Mouse (Mus musculus) cerebellum, postnatal 14 days (tissue): Measurements from ENCODE around the gene Tmem207.
"Not testable (repeated sequence)": the region's sequence is repeated elsewhere in the genome, so short reads cannot be mapped to it uniquely, and the experiment has no call there.

Experiments
- DNase-seq, 2 experiments: peaks; one replicate each; pipeline ENCODE4 v3.0.0; 2021; ENCODE audit warnings: mixed read lengths in 2 of 2

The Tmem207 gene

DNA sequence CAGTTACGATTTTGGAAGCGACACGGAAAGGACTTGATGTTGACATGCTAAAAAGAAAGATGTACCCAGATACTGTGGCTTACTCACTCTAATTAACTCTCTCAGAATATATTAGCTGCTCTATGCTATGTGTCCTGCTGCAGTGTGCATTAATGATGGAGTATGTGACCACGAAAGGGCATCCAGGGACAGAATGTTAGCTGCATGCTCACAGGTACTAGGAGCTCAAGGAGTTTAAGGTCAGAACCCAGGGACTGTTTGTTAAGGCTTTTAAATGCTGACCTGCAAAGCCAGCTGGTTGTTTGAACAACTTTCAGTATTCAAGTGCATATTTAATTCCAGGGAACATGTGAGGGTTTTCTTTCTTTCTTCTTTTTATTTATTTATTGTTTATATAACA, at the start of gene Tmem207:
Gene Tmem207 (minus strand): TSS at position 101 of the 400 bp plus-strand sequence.
- no peak for DNase-seq

DNA sequence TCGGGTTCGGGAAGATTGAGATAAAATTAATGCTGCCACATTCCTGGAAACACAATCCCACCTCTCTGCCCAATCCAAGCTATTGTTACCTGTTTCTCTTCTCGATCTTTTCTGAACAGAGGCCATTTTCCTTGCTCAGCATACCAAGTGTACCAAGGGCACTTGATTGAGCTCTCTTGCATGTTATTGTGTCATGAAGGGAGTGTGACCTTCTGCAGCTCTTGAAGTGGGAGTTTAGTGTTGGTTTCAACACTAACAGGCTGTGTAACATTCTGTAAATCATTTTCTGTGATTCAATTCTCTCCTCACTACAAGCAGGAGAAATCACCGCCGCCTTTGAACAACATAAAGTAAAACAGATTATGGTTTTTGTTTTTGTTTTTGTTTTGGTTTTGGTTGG, 47.6 kb upstream of the Tmem207 start:
- no peak for DNase-seq

DNA sequence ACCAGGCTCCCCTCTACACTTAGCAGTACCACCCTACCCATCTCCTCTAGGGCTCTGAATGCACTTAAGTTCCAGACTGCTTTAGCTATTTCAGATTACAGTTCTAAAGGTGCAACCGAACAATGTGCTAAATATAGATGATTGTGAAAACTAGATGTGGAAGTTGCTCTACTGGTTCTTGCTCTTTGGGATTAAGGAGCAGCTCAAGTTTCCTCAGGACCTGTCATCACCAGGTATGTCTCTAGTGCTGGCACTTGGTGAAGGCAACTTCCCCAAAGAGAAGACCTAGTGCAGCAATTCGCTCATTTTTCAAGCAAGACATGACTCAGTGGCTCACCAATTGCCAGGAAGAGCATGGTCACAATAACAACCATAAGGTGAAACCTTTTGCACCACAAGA, 45.3 kb upstream of the Tmem207 start:
- DNase-seq = no peak

DNA sequence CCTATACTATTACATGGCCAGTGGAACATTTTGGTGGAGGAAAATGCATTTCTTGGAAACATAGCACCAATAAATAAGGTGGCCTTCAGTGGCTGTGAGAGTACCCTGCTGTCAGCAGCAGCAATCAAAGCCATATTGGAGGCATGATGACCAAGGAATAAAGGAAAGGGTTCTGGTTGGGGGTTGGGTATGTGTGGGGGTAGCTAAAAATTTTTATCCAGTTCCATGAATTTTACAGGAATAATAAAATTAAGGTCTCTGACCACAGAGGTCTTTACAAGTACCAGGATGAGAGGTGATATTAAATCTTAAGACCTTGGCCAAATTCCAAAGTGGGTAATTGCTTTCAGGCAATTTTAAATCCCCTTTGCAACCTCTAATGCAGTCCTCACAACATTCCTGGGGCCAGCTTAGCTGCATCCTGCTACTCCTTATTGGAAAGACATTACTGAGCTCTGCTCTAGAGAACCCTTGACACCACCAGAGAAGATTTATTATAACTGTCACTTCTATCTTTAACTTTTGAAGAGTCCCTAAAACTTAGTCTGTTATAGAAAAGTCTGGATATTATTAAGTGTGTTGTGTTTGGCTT, 42.9 kb upstream of the Tmem207 start:
- DNase-seq = no peak

DNA sequence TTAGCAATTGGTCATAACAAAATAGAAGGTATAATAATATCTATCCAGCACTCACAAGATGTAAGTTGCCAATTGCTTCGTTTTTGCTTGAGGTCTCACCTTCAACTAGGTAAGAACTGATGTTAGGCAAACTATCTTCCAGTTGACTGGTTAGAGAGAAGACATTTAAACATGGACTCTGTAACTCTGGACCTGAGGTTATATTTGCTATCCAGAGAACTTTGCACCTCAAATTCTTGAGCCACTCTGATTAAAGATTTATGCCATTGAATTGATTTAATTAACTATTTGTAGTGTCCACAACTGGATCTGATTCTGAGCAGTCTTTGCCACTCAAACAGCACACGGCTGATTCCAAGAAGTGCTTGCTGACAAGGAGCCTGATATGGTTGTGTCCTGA, 36.2 kb upstream of the Tmem207 start:
- DNase-seq = no peak

DNA sequence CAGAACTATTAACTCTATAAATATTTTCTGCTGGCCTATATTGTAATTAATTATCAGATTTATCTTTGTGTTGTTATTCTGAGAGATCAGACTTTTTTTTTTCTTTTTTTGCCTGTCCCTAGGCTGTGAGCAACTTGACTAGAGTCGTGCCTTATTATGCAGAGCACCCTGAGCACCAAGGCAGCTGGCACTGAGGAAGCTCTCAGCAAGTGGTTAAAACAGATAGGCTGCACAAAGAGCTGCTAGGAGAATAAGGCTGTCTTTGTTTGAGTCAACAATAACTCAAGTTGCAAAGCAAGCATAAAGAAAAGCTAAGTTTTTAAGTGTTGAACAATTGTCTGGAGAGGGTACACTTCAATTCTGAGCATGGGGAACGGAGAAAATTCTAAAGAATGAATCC, 35.2 kb upstream of the Tmem207 start:
- DNase-seq = no peak

DNA sequence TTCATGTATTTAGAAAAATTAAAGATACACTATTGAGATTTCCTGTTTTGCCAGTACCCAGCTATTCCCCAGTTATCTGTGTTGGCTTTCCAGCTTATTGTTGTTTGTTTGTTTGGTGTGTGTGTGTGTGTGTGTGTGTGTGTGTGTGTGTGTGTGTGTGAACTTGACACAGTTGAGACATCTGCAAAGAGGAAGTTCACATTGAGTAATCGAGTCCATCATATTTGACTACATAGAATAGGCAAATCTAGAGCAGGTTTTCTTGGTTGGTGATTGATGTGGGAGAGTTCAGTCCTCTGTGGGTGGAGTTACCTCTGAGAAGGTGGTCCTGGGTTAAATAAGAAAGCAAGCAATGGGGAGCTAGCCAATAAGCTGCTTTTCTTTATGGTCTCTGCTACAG, 32.2 kb upstream of the Tmem207 start:
- no peak for DNase-seq

DNA sequence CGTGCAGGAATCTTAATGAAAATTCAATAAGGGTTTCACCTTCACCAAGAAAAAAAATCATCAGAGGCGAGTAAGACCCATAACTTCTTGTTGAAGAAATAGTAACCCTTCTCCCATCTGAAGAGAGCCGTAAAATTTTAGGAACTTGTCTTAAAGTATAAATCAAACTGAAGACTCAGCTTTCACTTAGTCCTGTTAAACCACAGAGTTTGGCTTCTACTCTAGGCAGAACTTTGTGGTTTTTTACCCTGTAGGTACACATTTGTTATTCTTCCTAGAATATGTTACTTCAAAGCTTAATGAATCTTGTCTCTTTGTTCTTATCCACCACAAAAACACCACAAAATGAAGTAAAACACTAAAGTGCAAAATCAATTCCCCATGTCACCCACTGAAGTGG, 25.7 kb upstream of the Tmem207 start:
- no peak for DNase-seq

DNA sequence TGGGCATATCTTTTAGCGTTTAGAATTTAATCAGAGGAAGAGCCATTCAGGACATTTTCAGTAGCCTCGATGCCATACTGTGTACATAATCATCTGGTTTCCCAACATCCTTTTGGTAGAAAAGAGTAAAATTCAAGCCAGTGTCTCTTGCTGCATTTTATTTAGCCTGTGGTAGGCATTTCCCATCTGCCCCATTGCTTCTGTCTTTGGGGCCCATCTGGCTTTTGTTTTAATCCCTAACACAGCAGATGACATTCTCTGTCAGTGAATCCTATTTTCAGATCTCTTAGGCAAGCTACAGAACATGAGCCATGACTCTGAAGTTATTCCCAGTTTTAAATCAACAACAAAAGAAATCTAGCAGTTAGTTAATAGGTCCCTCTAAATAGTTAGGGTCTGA, 22.7 kb upstream of the Tmem207 start:
- DNase-seq = no peak

DNA sequence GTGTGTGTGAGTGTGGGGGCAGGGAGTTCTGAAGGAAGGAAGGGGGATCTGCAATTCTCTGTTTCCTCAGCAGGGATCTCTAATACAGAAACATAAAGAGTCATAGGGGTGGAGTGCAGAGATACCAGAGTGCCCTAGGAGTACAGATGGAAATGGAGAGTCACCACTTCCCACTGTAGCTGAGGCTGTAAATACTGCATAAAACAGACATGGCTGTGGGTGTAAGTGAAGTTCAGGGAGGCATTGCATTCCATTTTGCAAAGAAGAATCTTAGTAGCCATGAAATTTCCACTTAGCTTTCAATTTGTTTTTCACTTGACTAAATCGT, 20.3 kb upstream of the Tmem207 start:
- DNase-seq = no peak

DNA sequence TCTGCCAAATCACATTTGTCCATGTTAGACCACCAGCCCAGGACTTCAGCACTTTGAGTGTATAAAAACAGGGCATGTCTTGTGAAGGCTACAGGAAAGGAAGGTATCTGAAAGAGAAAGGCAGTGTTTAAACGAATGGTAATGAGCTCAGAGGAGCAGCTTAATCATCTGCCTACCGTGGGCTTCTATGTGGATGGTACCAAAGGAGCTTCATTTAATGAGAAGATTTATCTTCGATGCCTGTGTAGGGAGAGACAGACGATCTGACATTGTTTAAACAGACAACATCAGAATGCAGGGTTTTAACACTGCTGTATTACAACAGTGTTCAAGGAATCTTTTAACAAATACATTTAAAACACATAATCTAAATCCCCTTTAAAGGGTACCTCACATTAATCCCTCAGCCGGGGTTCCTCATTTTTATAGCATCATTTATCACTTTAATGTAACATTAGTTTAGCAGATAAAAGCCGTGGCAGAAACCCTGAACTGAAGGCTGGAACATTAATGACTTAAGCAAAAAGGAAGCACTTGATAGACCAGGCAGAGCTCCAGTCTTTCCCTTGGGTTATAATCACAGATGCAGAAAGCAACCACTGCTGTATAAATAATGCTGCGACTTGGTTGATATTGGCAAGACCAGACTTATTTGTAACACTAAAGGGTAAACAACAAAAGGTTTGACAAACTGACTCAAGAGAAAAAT, 19.8 kb upstream of the Tmem207 start:
- DNase-seq = no peak

DNA sequence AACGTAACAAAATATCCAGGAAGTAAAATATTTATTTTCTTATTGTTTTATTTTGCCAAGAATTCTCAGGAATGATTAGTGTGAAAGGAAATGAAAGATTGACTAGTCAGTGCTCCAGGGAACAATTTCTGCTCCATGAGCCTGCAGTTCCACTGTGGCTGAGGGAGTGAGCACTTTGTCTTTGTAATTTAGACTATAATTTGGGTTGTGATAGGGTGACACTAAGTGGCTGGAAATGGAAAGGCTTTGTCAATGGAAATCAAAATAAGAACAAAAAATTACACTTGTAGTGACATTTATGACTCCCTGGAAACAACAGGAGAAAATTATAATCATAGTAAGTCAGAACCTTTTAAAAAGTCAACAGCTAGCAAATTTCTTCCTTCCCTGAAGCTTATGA, 5.7 kb upstream of the Tmem207 start:
- no peak for DNase-seq

DNA sequence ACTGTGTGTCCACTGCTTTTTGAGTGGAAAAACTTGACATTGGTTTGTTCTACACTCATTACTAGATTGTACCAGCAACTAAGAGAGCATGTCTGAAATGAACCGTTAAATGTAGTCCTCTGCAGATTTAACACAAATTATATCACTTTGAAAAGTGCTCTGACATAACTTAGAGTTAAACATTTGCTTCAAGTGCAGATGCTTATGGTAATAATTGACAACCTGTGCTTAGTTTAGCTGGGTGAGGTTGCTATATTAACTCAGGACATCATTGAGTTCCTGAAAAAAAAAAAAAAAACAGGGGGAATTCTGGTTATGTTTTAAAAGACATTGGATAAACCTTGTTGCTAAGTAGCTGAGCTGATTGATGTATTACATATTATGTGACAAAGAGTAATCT, 3.9 kb upstream of the Tmem207 start:
- no peak for DNase-seq

DNA sequence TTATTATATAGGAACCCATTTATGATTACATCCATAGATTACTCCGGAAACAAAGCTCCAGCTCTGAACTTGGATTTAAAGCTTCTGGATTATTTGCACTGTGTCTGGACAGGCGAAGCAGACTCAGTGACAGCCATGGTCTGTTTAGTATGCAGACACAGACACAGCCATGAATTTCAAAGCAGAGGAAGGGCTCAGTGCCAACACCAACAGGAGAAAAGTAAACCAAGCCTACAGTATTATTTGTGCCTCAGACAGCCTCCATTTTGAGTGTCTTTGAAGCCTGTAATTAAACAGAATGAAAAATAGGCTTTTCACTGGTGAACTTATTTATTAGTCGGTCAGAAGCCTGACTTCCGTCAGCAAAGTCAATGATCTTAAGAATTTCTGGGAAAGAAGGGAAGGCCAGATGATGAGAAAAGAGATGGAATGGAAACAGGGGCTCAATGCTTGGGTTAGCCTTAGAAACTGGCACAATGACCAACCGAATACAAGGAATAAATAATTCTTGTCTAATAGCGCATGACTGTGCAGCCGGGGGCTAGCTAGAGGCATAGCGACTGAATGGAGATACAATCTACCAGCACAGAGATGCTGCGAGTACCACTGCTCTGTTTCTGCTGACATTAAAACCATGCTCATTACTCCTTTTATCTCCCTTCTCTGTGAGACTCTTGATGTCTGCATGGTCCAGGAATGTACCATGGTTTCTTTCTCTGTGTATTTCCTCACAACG, 1.5 kb upstream of the Tmem207 start:
- peak; percentile 13 to 17 for DNase-seq

DNA sequence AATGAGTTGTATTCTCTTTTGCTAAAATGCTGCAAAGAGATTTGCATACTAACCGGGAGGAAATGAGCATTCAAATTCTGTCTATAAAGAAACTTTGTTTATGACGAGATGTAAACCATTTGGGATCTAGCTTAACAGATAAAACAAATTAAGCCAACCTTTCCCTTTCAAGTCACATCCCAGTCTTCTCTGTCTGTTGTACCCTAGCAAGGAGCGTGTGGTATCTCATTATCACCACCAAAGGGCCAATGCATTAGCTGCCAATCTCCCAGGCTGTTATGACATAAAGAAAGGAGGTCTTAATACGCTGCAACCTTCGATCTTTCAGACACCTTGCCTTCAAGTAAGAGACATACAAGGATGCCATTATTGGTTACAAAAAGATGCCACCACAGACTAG, 737 bp downstream of the Tmem207 start:
- no peak for DNase-seq

DNA sequence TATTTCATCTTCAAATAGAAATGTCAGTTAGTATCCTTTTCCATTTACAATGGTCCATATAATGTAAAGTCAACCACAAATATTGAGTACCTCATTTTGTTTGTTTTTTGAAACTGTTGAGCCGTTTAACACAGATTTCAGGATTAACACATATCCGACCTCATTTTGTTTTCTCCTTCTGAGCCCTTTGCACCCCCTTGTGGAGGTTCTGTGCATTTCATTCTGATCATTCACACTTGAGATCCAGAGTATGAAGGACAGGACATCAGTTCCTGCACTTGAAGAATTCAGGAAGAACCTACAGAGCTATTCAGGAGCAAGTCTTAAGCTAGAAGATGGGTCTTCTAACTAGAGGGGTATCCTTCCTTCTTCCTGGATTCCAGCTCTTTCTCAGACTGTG, 7.0 kb downstream of the Tmem207 start:
- DNase-seq = peak; percentile 44 to 59

DNA sequence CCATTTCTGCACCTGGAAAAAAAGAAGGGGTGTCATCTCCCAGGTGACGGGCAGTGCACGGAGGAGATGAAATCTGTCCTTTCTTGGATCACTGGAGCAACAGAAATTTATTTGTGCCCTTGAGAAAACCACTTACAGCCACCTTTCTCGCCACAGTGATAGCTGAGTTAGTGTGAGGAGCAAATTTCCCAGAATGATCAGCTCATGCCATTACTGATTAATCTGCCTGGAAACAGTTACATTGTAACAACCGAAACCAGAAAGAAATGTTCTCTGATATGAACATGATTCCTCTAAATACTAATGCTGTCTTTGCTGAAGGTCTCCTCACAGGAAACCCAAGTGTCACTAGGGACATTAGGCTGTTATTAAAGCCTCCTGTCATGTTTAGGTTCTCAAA, 21.6 kb downstream of the Tmem207 start:
- DNase-seq = no peak

DNA sequence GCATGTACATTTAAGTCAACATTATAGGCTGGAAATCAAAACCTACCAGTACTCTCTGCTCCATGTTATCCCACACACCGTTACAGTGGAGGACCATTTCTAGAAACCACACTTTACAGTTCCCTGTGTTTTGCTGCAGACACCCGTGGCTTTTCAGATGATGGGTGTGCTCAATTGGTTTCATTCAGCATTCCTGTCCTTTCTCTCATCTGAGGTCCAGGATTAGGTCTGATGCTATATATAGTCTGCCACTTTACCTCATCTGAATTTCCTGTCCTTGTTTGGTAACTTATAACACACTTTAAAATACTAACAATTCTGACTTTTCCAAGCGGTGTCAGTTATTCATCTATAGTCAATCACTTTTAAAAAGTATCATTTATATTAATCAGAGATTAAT, 25.8 kb downstream of the Tmem207 start:
- no peak for DNase-seq

DNA sequence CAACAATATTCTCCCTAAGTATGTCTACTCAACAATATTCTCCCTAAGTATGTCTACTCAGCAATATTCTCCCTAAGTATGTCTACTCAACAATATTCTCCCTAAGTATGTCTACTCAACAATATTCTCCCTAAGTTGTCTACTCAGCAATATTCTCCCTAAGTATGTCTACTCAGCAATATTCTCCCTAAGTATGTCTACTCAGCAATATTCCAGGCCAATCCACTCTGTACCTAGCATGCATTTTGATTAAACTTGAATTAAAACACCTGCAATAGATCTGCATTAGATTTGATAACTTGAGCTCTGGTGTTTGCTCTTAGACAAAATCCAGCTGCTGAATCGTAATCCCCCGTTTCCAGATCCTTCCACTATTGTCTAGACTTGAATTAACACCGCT, 26.9 kb downstream of the Tmem207 start:
- not testable (repeated sequence) for DNase-seq

DNA sequence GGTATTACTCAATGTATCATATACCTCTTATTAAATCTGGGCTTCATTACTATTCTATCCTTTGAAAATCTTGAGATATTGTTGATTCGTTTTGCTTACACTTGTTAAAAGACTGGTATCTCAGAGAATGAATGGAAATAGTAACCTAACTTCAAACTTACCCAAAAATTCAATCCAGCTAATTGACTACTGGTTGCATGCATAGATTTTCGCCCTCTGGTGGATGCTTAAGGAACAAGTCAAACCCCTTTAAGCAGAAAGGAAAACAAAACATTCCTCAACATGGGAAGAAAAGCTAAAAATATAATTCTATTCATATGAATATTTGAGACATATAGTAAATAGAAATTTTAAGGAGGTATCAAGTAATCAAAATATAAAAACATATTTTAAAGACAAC, 30.8 kb downstream of the Tmem207 start:
- DNase-seq = peak; percentile 43 to 55

DNA sequence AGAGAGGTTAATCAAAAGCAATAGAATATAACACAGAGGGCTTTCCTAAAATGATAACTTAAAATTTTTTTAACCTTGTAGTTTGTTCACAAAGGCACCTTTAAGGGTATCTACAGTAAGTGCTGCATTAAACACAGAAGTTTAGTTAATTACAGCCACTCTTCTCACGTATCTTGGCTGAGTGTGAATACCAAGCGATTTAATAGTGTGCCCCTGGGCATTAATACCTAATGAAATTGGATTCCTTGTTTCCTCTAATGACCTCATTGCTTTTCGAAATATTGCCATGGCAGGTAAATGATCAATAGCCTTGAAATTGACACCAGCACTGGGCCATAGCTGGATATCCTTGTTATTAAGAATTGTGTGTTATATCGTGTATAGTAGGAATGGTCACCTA, 55.3 kb downstream of the Tmem207 start:
- DNase-seq = no peak

DNA sequence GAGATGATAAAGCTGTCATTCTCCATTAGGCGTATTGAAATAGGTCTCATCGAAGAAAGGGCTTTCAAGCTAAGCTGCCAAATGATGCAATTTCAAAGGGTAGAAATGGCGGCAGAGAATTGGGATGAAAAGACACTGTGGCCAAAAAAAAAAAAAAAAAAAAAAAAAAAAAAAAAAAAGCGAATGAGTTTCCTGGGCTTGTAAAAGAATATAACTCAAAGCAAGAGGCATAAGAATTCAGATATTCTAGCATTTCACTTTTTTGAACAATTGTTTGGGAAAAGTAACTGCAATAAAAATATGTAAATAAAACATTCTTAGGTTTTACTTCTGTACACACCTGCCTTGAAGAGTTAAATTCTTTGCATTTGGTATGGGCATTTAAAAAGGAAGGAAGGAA, 60.0 kb downstream of the Tmem207 start:
- DNase-seq = no peak

DNA sequence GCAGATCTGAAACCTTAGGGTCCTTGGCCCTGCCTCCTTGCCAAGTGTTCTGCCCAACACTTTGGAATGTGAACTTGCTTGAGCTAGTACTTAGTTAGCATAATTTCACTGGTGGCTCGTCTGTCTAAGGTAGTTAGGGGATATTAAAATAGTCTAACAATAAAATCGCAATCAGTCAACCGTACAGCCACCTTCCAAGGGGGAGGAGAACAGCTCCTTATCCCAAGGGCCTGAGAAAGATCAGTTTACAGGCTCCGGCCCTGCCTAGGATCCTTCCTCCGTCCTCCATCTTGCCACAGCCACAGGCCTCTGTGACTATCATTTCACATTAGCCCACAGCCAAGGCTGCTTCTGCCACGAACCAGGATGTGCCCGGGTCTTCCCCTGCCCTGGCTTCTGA, 63.7 kb downstream of the Tmem207 start, which contains the start of gene Cldn16:
Gene Cldn16 (plus strand): TSS at position 301 of the 400 bp plus-strand sequence.
- no peak for DNase-seq

DNA sequence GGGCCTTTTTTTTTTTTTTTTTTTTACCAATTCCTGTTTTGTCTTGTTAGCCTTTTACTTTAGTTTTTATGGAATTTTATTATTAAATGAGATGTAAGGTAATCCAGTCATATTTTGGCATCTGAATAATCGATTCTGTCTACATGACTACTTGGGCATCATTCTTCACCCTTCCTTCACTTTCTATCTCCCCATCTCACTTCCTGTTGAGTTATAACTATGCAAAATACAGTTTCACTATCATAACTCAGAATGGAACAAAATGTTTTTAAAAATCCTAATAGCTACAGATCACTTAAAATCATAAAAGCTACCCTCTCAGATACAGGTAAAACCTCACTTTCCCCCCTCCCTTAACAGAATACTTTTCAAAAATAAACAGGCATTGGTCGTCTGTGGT, 70.4 kb downstream of the Tmem207 start:
- no peak for DNase-seq
